Mouse (Mus musculus): ENCODE measurements around the gene Smarca4. TPM values are rescaled to one million over a fixed set of nuclear protein-coding genes. Genes with fewer than 3 reads are reported as not detected.

Gene Smarca4
- total RNA-seq, 1 experiment from 2014 or later: 71.0 TPM

DNA sequence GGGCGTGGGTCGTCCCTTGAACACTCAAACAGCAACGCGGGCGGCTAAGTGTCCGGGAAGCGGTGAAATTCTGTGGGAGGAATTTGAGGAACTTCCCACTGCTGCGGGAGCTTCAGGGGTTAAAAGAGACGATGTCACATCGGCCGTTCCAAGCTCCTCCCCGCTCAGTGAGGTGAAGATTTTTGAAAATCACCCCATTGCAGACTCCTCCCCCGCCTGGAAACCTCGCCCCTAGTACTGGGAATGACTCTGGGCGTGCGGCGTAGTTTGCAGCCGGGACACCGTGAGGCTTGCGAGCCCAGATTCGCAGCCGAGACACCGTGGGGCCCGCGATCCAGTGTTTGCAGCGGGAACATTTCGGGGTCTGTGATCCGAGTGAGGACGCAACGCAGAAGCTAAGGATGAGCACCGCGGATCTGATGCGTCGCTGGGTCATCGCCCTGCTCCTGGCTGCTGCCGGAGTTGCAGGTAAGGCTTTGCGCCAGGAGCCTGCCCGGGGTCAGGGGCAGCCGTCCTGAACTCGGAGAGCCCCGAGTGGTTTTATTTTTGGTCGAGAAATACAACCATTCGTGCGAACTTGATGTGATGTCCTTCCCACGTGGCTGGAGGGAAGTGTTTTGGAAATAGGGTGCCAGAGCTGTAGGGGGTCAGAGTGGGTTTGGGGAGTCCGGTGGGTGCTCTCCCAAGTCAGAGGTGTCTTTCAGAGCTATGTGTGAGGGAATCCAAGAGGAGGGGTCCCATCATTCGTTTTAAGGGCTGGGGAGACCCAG lies 107.6 kb downstream of the Smarca4 start, which contains the start of gene Ldlr:
TSS of gene Ldlr (plus strand) at position 107 of the 770 bp plus-strand sequence.
- DNase-seq: peak; percentile 93

DNA sequence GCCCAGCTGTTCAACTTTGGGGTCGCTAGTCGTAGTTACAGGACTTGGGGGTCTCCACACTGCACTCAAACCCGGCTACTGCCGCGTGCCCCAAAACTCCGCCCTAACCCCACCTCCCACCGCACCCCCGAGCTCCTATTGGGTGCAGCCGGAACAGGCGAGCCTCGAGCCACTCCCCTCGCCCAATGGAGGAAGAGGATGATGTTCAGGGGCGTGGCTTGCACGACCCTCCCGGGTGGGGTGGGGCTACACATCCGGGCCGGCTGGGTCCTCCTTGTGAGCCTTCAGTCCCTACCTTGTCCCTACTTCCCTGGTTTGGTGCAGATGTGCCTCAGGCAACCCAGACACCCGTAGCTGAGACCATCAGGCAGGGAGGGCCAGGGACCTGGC lies 108.2 kb downstream of the Smarca4 start:
- DNase-seq: peak; percentile 94

DNA sequence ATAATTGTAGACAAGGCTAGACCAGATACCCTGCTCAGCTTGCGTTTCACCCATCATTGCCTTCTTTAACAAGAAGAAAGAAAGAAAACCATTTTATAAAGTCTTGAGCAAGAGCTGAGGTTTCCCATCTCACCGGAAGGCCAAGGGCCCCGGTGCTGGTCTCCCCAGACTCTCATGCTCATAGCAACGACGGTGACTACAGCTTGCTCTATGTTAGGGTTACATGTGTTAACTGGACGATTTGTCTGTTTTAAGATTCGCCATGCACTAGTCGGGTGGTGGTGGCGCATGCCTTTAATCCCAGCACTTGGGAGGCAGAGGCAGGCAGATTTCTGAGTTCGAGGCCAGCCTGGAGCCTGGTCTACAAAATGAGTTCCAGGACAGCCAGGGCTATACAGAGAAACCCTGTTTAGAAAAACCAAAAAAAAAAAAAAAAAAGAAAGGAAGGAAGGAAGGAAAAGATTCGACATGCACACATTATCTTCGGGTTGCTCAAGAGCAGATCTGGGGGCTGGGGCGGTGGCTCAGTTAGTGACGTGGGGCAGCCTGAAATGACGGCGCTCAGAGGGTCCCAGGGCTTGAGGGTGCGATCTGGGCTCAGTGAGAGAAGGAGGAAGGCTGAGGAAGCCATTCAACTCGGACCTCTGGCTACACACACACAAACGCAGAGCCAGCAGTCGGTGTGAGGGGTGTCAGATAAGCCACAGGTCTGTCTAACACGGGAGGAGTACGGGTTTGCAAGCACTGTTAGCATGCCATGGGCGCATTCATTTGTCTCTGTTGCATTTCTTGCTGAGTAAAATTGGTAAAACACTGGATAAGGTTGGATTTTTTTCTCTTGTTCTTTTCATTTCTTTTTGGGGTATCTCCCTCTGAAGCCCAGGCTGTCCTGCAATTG lies 109.5 kb downstream of the Smarca4 start:
- no peak for DNase-seq

DNA sequence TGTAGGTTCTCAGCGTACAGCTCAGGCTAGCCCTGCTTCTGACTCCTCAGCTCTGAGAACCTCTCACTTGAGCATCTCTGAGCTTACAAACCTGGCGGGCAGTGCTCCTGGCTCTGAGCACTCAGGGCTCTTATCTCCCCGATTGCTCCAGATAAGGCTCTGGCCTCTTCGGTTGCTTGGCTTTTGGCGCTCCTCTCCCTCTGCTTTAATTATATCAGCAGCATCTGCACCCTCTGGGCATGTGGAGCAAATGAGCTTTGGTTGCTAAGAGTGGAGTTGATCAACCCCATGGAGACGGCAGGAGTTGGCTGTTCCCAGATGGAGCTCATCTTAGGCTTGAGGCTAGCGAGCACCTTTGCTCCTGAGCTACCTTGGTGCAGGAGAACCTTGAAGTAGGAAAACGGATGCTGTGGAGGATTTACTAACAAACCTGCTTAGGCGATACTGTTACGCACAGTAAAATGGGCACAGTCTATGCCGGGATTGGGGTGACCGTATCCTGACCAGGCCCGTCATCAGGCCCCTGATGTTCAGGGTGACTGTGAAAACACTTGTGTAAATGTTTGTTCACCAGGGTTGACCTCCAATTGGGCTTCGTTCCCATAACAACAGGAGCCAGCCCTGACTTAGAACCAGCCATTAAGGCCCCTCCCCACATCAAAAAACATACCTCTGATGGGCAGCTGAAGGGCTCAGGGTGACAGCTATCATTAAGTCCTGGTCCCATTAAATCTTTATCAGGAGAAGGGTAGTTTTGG lies 110.4 kb downstream of the Smarca4 start:
- peak; percentile 42 for DNase-seq

DNA sequence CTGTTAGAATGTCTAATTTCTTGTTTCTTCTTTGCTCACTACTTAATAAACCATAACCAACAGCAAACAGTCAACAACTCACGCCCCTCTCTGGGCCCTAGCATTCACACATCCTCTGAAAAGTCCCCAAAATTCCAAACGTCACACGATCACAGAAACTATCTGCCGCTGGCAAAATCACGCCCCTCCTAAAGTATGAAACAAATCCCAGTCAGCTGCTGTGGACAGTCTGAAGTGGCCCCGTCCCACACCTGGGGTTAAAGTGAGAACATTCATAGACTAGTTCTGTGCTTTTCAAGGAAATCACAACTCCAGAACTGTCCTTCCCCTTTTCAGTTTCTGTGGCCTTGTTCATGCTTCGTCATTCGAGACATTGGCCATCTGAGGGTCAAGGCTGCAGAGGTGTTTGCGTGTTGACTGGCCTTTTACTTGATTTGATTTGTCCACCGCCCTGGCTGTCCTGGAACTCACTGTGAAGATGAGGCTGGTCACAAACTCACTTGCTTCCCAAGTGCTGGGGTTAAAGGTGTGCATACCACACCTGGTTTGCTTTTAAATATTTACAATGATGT lies 112.4 kb downstream of the Smarca4 start:
- peak; percentile 47 for DNase-seq

DNA sequence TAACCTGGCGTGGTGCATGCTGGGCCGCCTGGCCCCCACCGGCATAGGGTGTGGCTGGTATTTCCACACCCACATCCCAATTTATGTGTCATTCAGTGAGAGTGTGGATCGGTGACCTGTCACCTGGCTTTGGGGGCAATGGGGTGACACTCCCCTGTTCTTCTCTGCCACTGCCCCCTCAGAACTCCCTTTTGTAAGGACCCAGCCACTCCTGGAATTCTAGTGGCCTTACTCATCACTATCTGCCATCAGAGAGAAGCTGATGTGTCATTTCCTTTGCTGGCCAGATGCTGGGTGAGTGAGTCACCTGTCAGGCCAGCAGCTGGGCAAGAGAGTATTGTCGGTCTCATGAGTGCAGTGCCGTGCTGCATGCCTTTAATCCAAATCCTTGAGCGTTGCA lies 113.3 kb downstream of the Smarca4 start:
- peak; percentile 70 for DNase-seq

DNA sequence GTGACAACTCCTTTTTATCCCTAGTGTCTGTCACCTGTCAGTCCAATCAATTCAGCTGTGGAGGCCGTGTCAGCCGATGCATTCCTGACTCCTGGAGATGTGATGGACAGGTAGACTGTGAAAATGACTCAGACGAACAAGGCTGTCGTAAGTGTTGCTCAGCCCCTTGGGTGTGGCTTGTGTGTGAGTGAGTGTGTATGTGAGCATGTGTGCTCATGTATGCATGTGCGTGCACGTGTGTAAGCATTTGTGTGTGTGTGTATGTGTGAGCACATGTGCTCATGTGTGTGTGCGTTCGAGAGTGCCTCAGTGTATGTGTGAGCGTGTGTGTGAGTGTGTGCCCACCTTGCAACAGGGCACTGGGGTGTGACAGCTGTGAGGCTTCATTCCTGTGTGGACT lies 116.3 kb downstream of the Smarca4 start:
- DNase-seq: no peak

DNA sequence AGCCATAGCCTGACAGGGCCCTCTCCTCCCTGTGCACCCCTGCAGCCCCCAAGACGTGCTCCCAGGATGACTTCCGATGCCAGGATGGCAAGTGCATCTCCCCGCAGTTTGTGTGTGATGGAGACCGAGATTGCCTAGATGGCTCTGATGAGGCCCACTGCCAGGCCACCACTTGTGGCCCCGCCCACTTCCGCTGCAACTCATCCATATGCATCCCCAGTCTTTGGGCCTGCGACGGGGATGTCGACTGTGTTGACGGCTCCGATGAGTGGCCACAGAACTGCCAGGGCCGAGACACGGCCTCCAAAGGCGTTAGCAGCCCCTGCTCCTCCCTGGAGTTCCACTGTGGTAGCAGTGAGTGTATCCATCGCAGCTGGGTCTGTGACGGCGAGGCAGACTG lies 117.5 kb downstream of the Smarca4 start:
- no peak for DNase-seq

DNA sequence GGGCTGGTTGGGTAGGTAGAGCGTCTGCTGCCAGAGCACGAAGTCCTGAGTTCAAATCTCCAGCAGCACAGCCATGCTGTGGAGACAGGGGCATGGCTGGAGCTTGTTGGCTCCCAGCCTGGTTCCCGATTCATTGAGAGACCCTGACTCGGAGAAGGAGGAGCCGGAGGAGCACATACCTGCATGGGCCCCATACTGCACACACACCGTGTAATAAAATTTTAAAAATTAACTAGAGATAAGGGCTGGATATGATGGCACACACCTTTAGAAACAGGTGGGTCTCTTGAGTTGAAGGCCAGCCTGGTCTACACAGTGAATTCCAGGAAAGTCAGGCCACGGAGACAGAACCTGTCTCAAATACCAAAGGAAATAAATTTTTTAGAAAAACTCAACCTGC lies 118.0 kb downstream of the Smarca4 start:
- no peak for DNase-seq

DNA sequence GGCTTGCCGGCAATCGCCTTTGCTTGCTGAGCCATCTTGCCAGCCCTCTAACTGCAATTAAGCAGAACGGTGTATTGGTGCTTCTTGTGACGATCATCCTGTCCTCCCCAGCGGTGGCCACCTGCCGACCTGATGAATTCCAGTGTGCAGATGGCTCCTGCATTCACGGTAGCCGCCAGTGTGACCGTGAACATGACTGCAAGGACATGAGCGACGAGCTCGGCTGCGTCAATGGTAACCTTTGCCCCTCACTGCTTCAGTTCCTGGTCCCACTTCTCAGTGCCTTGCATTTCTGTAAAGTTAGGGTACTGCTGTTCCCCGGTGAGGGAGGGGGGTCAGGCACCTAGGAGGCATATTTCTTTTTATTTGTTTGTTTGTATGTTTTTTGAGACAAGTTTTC lies 119.2 kb downstream of the Smarca4 start:
- DNase-seq: peak; percentile 41

DNA sequence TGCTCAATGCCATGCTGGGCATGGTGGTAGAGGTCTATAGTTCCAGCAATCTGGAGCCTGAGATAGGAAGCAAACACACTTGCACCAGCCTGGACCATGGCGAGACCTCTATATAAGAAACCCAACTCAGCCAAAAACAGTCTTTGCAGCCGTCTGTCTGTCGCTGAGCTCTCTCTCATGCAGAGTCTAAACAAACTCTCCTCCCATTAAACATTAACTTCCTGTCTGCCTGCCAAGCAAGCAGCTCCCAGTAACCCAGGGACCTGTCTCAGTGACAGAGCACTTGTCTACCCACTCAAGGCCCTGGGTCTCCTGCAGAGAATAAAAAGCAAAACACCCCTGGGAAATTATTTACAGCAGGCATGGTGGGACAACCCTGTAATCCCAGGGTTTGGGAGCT lies 120.6 kb downstream of the Smarca4 start:
- no peak for DNase-seq

DNA sequence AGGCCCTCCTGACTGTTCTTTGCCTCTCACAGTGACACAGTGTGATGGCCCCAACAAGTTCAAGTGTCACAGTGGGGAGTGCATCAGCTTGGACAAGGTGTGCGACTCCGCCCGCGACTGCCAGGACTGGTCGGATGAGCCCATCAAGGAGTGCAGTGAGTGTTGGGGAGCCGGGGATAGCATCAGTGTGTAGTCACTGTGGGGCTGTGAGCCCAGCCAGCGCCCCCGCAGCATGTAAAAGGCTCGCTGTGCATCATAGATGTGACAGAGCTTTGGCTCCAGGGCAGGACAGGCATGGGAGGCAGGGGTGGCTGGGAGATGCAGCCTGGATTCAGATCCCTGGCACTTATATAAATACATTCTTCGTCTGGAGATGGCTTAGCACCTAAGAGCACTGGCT lies 121.2 kb downstream of the Smarca4 start:
- no peak for DNase-seq

DNA sequence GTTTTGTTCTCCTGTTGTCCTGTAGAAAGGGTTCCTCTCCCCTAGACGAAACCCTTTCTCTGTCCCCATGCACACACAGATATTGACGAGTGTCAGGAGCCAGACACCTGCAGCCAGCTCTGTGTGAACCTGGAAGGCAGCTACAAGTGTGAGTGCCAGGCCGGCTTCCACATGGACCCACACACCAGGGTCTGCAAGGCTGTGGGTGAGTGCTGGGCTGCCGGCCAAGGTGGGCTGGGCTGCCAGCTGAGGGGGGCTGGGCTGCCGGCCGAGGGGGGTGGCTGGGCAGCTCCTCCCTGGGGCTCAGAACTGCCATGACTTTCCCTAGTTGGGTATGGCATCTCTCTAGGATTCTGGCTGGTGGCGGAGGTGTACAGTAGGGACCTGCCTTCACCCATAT lies 122.8 kb downstream of the Smarca4 start:
- no peak for DNase-seq

DNA sequence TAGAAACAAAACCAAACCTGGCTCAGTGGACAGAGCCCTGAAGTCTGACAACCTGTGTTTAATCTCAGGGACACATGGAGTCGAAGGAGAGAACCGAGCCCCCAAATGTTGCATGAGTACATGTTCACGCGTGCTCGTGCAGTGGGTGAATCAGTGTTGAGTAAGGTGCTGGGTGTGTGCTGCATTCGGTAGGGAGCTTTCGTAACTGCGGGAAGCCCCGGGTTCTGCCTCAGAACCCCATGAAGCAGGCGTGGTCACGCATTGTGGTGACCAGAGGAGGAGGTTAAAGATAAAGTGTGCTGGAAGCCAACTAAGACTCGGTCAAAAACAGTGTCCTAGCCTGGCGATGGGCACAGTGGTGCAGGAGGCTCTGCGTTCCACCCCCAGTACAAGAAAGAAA lies 124.5 kb downstream of the Smarca4 start:
- no peak for DNase-seq

DNA sequence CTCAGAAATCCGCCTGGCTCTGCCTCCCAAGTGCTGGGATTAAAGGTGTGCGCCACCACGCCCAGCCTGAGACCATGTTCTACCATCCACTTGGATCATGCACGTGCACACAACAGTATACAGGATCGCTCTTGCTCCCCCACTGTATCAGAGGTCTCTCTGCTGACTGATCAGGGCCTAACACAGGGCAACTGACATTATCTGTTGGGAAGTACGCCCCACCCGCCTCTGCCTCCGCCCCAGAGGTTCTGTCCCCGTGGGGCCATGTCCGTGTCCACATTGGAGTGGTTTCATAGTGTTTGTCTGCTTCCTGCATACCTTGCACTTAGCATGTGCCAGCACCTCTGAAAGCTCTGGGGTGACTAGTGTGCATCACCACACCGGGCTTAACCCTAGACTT lies 125.5 kb downstream of the Smarca4 start:
- DNase-seq: no peak

DNA sequence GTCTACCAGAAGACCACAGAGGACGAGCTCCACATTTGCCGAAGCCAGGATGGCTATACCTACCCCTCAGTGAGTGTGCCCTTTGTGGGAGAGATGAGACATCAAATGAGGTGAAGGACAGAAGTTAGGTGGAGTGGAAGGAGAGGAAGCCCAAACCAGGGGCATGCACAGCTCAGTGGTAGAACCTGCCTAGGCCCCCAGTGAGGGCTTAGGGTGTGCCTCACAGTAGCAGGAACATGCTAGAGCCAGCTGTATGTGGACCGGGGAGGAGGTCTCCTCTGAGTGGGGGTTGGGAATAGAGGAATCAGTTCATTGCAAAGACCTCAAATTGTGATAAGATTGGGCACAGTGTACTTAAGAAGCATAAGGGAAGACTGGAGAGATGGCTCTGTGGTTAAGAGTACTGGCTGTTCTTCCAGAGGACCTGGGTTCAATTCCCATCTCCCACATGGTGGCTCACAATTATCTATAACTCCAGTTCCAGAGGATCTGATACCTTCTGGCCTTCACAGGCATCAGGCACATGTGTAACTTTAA lies 131.3 kb downstream of the Smarca4 start:
- DNase-seq: no peak

DNA sequence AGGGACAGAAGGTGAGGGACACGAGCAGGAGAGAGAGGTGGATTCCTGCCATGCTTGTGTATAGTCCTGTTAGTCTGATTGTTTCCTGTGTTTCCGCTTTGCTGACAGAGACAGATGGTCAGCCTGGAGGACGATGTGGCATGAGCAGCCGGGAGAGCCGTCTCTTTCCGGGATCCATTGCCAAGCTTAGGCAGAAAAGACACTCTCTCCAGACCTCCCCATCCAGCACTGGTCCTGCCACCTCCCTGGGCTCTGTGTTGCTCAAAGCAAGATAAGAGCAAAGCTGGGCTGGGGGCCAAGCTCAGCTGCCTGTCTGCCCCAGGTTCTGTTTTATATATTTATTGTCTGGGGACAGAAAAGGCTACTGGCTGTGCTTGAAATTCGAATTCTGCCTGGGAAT lies 132.1 kb downstream of the Smarca4 start:
- peak; percentile 86 for DNase-seq

DNA sequence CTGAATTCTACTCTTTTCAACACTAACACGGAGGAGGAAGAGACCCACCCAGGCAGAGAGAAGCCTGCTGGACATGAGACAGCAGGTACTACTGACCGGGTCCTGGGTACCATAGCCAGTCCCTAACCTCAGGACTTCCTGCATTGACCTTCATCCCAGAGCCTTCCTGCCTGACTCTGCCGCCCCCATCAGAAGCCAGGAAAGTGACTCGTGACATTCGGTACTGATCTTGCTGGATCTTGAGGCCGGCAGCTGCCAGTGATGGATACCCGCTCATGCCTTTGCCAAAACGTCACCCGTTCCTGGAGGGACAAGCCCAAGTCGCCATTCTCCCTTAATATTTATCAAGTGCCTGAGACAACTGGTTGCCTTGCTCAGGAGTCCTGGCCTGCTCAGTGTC lies 132.5 kb downstream of the Smarca4 start:
- DNase-seq: peak; percentile 38

DNA sequence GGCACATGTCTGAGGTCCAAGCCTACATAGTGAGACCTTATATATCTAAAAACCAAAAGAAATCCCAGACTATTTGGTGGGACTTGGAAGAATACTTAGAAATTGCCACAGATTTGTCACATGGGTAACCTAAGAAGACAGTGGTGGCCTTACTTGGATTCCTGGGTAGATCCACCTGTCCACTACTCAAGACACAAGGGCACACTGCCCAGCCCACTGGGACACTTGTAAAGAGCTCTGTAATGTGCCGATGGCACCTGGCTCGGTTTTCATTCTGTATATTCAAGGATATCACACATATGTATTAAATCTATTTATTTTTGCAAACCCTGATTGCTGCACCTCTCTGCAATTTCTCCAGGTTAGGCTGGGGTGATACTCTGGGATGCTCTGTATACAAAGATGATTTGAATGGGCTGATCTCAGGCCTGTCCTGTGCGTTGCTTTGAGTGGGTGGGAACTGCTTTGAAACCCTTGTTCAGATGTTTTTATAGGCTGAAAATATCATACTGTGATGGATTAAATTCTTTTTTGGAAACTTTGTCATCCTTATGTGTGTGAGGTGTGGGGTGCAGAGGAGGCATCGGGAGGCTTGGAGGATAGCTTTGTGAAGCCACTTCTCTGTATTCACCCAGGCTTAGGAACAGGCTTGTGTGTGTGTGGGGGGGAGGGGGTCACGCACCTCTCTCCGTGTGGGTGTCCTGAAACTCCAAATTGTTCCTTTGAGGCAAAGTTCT lies 133.6 kb downstream of the Smarca4 start:
- DNase-seq: no peak

DNA sequence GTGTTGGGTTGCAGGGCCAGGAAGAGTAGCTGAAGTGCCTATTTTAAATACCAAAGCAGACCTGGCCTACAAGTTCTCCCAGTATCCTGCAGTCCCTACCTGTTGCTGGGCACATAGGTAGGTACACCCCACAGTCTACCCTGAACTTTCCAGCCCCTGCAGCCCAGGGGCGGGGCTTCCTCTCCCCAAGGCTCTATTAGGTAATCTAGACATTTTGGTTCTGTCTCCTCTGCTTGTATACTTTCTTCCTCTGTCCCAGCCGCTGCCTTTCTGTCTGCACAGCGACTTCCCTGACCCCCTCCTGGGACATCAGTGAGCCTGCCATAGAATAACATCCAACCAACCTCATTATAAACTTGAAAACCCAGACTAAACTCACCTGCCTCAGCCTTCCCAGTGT lies 134.4 kb downstream of the Smarca4 start:
- no peak for DNase-seq

DNA sequence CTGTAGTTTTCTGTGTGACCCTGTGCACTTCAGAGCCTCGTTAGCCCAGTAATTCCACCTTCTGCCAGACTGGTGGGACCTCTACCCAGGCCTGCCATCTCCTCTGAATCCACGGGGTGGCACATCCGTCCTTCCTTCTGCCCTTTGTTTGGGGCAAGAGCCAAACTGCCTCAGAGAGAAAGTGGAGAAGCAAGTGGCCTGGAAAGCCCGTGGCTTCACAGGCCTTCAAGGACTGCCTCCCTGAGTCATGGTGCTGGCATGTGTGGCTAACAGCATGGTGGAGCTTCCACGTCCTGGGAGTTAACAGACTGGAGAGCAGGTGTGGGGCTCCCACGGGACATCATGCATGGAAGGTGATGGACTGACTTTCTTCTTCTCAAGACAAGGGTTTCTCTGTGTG lies 135.4 kb downstream of the Smarca4 start:
- DNase-seq: peak; percentile 83
